Mouse (Mus musculus): Measurements from ENCODE around the gene Iba57. TPM values are rescaled to one million over a fixed set of nuclear protein-coding genes. Genes with fewer than 3 reads are reported as not detected.

Gene Iba57
- polyA plus RNA-seq, 1 experiment from 2014 or later = 6.3 TPM

Other genes starting within 250 kb of the Iba57 start
- not detected in 2 replicates for gene Btnl10, start 245.8 kb downstream of the Iba57 start, polyA plus RNA-seq (2015; fragmentation: Nextera tagmentation; extraction: Ambion mirVana)
- 576 and 601 TPM in 2 replicates for gene Rnf187, start 224.8 kb downstream of the Iba57 start, polyA plus RNA-seq (2015; fragmentation: Nextera tagmentation; extraction: Ambion mirVana)
- gene Hist3h2ba, start 214.8 kb downstream of the Iba57 start, polyA plus RNA-seq (2015; fragmentation: Nextera tagmentation; extraction: Ambion mirVana) = 278 and 296 TPM in 2 replicates
- 124 and 126 TPM in 2 replicates for gene Hist3h2a, start 209.1 kb downstream of the Iba57 start, polyA plus RNA-seq (2015; fragmentation: Nextera tagmentation; extraction: Ambion mirVana)
- gene Trim17, start 209.1 kb downstream of the Iba57 start, polyA plus RNA-seq (2015; fragmentation: Nextera tagmentation; extraction: Ambion mirVana) = 0.90 and 1.3 TPM in 2 replicates
- 19.7 and 20.2 TPM in 2 replicates for gene Trim11, start 185.6 kb downstream of the Iba57 start, polyA plus RNA-seq (2015; fragmentation: Nextera tagmentation; extraction: Ambion mirVana)
- gene Obscn, start 27.3 kb downstream of the Iba57 start, polyA plus RNA-seq (2015; fragmentation: Nextera tagmentation; extraction: Ambion mirVana) = 0.27 and 0.55 TPM in 2 replicates
- gene Gjc2, start 19.5 kb upstream of the Iba57 start, polyA plus RNA-seq (2015; fragmentation: Nextera tagmentation; extraction: Ambion mirVana) = 0.17 TPM in 1 of 2 replicates, not detected in the other
- gene Guk1, start 28.5 kb upstream of the Iba57 start, polyA plus RNA-seq (2015; fragmentation: Nextera tagmentation; extraction: Ambion mirVana) = 179 and 191 TPM in 2 replicates
- 89.9 and 95.6 TPM in 2 replicates for gene Mrpl55, start 38.7 kb upstream of the Iba57 start, polyA plus RNA-seq (2015; fragmentation: Nextera tagmentation; extraction: Ambion mirVana)
- 26.3 and 28.8 TPM in 2 replicates for gene 2310033P09Rik, start 44.6 kb upstream of the Iba57 start, polyA plus RNA-seq (2015; fragmentation: Nextera tagmentation; extraction: Ambion mirVana)
- gene Arf1, start 64.5 kb upstream of the Iba57 start, polyA plus RNA-seq (2015; fragmentation: Nextera tagmentation; extraction: Ambion mirVana) = 642 and 663 TPM in 2 replicates
- gene Wnt3a, start 127.0 kb upstream of the Iba57 start, polyA plus RNA-seq (2015; fragmentation: Nextera tagmentation; extraction: Ambion mirVana) = 1.2 and 1.7 TPM in 2 replicates
- 3.6 and 3.8 TPM in 2 replicates for gene Wnt9a, start 143.2 kb upstream of the Iba57 start, polyA plus RNA-seq (2015; fragmentation: Nextera tagmentation; extraction: Ambion mirVana)
- gene Prss38, start 211.9 kb upstream of the Iba57 start, polyA plus RNA-seq (2015; fragmentation: Nextera tagmentation; extraction: Ambion mirVana) = not detected in 2 replicates

Data from neural tube, embryonic 13.5 days (tissue).